Mouse (Mus musculus): ENCODE measurements at regions not wholly inside any gene's neighbourhood (a gene's known extent, or its start where the extent isn't known, plus 50 kb on each side); places are given as distances from the start of the nearest gene placed in this dataset.

DNA sequence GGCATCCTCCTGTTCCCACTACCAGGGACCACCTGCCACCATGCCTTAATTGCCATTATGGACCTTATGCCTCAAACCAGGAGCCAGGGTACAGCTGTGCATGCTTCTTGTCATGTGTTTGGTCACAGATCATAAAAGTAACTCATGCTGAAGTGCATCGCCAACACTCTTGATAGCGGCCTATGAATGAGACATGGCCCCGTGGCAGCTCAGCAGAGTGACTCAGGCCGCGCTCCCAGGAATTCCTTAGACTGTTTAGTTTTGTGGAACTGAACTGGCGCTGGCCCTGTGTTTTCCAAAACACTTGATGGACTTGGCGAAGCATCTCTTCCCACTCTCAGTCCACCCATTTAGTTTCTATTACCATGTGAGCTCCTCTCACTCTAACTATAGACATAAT is 51.1 kb upstream of the Ednrb start:
- no peak for TF ChIP-seq CTCF (IDR thresholded peaks at IDR 0.05; ENCODE audit: low read depth)
- no peak for TF ChIP-seq EP300 (IDR thresholded peaks at IDR 0.05; ENCODE audit: low read depth)
